Mouse (Mus musculus) CH12.LX (cell line): Measurements from ENCODE around the gene Rdx.

Source experiments
- CHD1 ChIP-seq: IDR thresholded peaks from 2 replicates; pipeline ENCODE4 v1.6.1; 2012; ENCODE audit warnings: low read depth, low read length, improper control_type of control experiment, inconsistent platforms
- CHD2 ChIP-seq: IDR thresholded peaks from 2 replicates; pipeline ENCODE4 v1.6.1; 2011; ENCODE audit warnings: low read length, improper control_type of control experiment
- CTCF ChIP-seq, 2 experiments: IDR thresholded peaks in 1 of 2; conservative IDR thresholded peaks in 1 of 2; 2 replicates each; pipeline ENCODE4 v1.5.1; 2011 to 2012; ENCODE audit warnings: low read depth in 2 of 2, low read length in 2 of 2, improper control_type of control experiment in 1 of 2, inconsistent platforms in 1 of 2, mild to moderate bottlenecking in 1 of 2, moderate library complexity in 1 of 2
- E2F4 ChIP-seq: IDR thresholded peaks from 2 replicates; pipeline ENCODE4 v1.6.1; 2011; ENCODE audit warnings: low read depth, low read length, improper control_type of control experiment; ENCODE audit not compliant: insufficient replicate concordance
- ELF1 ChIP-seq: IDR thresholded peaks from 2 replicates; pipeline ENCODE4 v1.6.1; 2014; ENCODE audit warnings: low read depth, mild to moderate bottlenecking, inconsistent platforms, low read length, improper control_type of control experiment
- EP300 ChIP-seq: IDR thresholded peaks from 2 replicates; pipeline ENCODE4 v1.6.1; 2011; ENCODE audit warnings: low read length, improper control_type of control experiment
- HCFC1 ChIP-seq: IDR thresholded peaks from 2 replicates; pipeline ENCODE4 v1.6.1; 2012; ENCODE audit warnings: low read depth, mild to moderate bottlenecking, inconsistent platforms, low read length, improper control_type of control experiment
- POLR2A ChIP-seq: IDR thresholded peaks from 2 replicates; pipeline ENCODE4 v1.6.1; 2011; ENCODE audit warnings: low read depth, mild to moderate bottlenecking, improper control_type of control experiment, low read length
- TBP ChIP-seq: conservative IDR thresholded peaks from 2 replicates; pipeline ENCODE4 v1.6.1; 2011; ENCODE audit warnings: low read depth, low read length, improper control_type of control experiment

- TF ChIP-seq POLR2A (no peak), HCFC1 (no peak), ELF1 (no peak), E2F4 (no peak), EP300 (no peak), CHD2 (no peak), TBP (no peak), CHD1 (no peak), CTCF (conservative IDR thresholded peaks at IDR 0.05 in 1 of 2, IDR thresholded peaks at IDR 0.05 in 1 of 2; ENCODE audit: low read depth in 2 of 2, low read length in 2 of 2) (no peak)
These were observed 12.8 kb downstream of the Rdx start for GRCm38 (mm10) chr9:52059788-52060187.
